Mouse (Mus musculus): Measurements from ENCODE around the gene Ect2l.

DNA sequence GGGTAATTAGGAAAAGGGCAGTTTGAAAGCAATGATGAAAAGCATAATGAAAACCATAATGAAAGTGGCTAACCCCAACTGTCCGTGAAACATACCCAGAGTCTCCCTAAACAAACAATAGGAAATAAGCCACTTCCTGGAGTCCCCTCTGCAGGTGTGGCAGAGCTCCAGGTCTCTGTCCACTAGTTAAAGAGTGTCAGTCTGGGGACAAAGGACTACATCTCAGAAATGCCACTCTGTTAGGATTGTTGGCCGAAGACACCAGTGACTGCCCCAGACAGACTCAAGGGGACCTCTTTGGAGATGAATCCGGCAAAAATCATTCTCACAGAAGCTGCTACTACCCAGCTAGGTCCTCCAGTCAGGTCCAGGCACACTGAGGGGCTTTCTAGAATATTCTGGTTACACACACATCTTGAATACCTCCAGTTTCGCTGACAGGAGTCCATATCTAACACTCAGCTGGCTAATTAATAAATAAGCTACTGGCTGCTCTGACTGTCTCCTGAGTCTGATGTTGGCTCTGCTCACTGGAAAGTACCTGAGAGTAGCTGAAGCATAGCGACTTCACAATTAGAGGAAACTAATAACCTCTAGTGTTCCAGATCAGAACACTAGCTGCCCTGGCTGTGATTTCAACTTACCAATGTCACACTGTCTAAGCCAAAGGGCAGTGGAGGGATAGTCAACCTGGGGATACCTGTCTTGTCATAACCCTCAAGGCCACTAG, 12.2 kb downstream of the Ect2l start:
- TF ChIP-seq CTCF (IDR thresholded peaks at IDR 0.05; ENCODE audit: low read depth, low read length) (no peak), POLR2A (IDR thresholded peaks at IDR 0.05; ENCODE audit: borderline replicate concordance, low read depth, low read length) (no peak)
